Mouse (Mus musculus): Measurements from ENCODE around the gene Gpatch1.

Gpatch1 gene

DNA sequence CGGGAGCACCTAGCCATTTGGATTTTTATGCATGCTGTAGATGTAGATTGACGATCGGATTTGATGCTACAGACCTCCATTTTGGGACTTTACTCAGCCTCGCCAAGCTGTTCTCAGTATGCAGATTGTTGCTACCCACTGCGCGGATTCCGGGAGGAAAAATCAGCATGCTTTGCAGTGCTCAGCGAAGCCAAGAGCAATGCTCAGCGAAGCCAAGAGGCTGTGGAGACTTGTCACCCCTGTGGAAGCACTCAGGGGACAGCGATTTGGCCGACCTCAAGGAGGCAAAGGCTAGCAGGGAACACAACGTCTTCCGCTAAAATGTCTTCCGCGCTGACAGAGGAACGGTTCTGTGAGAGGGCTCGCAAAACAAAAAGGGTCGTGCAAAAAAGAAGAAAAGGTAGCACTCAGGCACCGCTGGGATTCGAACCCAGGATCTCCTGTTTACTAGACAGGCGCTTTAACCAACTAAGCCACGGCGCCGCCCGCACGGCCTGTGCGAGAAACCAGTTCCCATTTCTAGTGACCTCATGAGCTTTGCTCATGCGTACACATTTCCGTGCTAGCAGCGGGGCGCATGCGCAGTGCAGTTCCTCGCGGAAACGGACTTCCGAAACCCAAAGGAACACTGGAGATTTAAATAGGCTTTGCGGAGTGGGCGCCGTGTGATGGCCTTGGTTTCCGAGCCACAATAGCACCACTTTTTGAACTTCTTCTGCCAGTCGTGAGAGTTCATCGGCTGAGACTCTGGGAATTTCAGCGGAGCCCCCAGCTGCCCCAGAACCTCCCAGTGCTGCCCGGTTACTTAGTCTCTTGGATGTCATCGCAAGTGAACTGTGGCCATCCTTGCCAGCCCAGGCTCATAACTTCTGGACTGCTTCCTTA lies 83.6 kb downstream of the Gpatch1 start:
- peak; percentile 98 for DNase-seq

DNA sequence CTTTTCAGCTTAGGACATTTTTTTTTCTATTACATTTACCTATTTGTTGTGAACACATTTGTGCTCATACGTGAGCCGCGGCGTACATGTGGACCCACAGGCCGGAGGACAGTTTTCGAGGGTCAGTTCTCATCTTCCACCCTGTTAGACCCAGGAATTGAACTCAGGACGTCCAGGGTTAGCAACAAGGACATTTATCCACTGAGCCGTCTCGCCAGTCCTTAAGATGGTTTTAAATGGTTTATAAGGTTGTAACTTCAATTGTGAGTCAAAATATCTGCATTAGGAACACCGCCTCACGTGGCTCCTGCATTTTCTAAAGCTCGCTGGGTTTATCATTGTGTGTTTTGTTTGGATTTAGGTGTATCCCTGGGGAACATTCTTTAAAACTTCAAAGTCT lies 84.4 kb downstream of the Gpatch1 start:
- DNase-seq = no peak

GRCm38 (mm10) chr7:35232796-35233455 lies 85.3 kb downstream of the Gpatch1 start:
- no peak for DNase-seq

DNA sequence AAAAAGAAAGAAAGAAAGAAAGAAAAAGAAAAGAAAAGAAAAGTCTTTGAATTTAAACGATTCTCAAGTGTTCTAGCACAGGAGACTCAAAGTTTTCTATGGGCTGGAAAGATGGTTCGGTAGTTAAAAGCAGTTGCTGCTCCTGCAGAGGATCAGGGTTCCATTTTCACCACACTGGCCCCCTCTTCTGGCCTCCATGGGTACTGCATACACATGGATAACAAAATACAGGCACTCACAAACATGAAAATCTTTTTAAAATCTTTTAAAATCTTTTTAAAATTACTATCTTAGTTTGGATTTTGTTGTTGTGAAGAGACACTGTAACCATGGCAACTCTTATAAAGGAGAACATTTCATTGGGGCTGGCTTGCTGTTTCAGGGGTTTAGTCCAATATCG lies 87.9 kb downstream of the Gpatch1 start:
- DNase-seq = no peak
